Mouse (Mus musculus): ENCODE results near the gene Tceal8.

The Tceal8 gene

GRCm38 (mm10) chrX:136127038-136127743 is 45.0 kb downstream of the Tceal8 start:
- DNase-seq, result peak; percentile 6 to 22

All from B cell, adult 2 months (primary cell).